Mouse (Mus musculus) urinary bladder, adult 2 months (tissue): ENCODE measurements around the gene Zfp39. TPM values are rescaled to one million over a fixed set of nuclear protein-coding genes. Genes with fewer than 3 reads are reported as not detected.

Experiments used
- polyA plus RNA-seq: library from polyadenylated mRNA; depleted of rRNA; stranded (reverse); fragments of >200 nt; gene quantifications from 2 replicates; pipeline ENCODE4 v1.2.3, GENCODE M21; 2012; rRNA removed

The Zfp39 gene
- polyA plus RNA-seq, 1 experiment, result 3.0 TPM

Other genes with a start within 250 kb of the Zfp39 start
- gene Olfr322, start 245.4 kb downstream of the Zfp39 start, polyA plus RNA-seq, result not detected in 2 replicates
- not detected in 2 replicates for gene Olfr320, start 223.1 kb downstream of the Zfp39 start, polyA plus RNA-seq
- gene Olfr319, start 205.1 kb downstream of the Zfp39 start, polyA plus RNA-seq, result not detected in 2 replicates
- gene Olfr318, start 180.2 kb downstream of the Zfp39 start, polyA plus RNA-seq, result not detected in 2 replicates
- gene Olfr317, start 165.0 kb downstream of the Zfp39 start, polyA plus RNA-seq, result not detected in 2 replicates
- gene Olfr316, start 151.5 kb downstream of the Zfp39 start, polyA plus RNA-seq, result not detected in 2 replicates
- not detected in 2 replicates for gene Olfr315, start 131.0 kb downstream of the Zfp39 start, polyA plus RNA-seq
- gene Olfr314, start 121.3 kb downstream of the Zfp39 start, polyA plus RNA-seq, result not detected in 2 replicates
- 4.1 and 4.7 TPM in 2 replicates for gene Fam183b, start 102.3 kb downstream of the Zfp39 start, polyA plus RNA-seq
- 0.01 TPM in 1 of 2 replicates, not detected in the other for gene Olfr313, start 89.2 kb downstream of the Zfp39 start, polyA plus RNA-seq
- not detected in 2 replicates for gene Olfr312, start 75.0 kb downstream of the Zfp39 start, polyA plus RNA-seq
- not detected in 2 replicates for gene Olfr311, start 65.0 kb downstream of the Zfp39 start, polyA plus RNA-seq
- gene Gm12258, start 57.1 kb downstream of the Zfp39 start, polyA plus RNA-seq, result 9.9 and 14.3 TPM in 2 replicates
- gene 2810021J22Rik, start 37.0 kb downstream of the Zfp39 start, polyA plus RNA-seq, result 4.6 and 4.9 TPM in 2 replicates
- gene Btnl10, start 13.7 kb upstream of the Zfp39 start, polyA plus RNA-seq, result not detected in 2 replicates
- 137 and 140 TPM in 2 replicates for gene Rnf187, start 34.7 kb upstream of the Zfp39 start, polyA plus RNA-seq
- 1.3 and 2.2 TPM in 2 replicates for gene Hist3h2ba, start 44.7 kb upstream of the Zfp39 start, polyA plus RNA-seq
- gene Hist3h2a, start 50.5 kb upstream of the Zfp39 start, polyA plus RNA-seq, result 22.0 and 27.2 TPM in 2 replicates
- gene Trim17, start 50.5 kb upstream of the Zfp39 start, polyA plus RNA-seq, result 0.23 and 0.49 TPM in 2 replicates
- gene Trim11, start 73.9 kb upstream of the Zfp39 start, polyA plus RNA-seq, result 27.1 and 28.1 TPM in 2 replicates
- 0.14 and 0.22 TPM in 2 replicates for gene Obscn, start 232.2 kb upstream of the Zfp39 start, polyA plus RNA-seq